Mouse (Mus musculus): ENCODE measurements at regions not wholly inside any gene's neighbourhood (a gene's known extent, or its start where the extent isn't known, plus 50 kb on each side); places are given as distances from the start of the nearest gene placed in this dataset.
A peak's percentile ranks its signal among the peaks of the same experiment; 100 is the strongest.

DNA sequence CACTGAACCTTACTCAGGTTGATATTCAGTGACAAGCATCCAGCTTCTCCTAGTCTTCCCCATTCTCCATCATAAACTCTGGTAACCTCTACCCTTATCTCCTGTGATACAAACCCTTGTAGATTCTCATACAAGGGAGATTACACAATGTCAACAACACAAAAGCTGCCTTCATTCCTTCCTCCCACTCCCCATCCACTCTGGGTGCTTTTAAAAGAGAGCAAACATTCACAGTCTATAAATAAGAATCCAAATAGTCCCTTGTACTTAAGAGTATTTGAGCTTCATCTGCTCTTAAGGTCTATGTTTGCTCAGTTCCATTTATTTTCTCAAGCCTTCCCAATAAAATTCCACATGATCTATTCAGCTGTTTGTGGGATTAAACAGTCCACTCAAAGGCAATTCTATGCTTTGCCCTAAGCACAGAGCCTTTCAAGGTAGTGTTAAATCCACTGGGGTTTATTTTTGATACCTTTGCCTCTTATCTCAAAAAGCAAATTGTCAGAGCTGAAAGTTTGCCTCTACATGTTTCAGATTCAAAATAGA is 270.2 kb upstream of the Rarb start:
- no peak for DNase-seq (ENCODE audit: low spot score)
- Histone ChIP-seq H3K9ac (ENCODE audit: low read depth, low read length, severe bottlenecking) (no peak overlapping the region), H3K4me2 (replicated peaks; ENCODE audit: low read depth, low read length, severe bottlenecking) (no peak overlapping the region), H3K4me3 (replicated peaks; ENCODE audit: low read length) (no peak overlapping the region), H3K4me1 (ENCODE audit: control insufficient read depth, insufficient read depth, low read length) (no peaks in the 10 kb centered on the region), H3K27ac (replicated peaks; ENCODE audit: low read depth, low read length) (no peak overlapping the region), H3K9me3 (ENCODE audit: control insufficient read depth, low read length) (no peaks in the 10 kb centered on the region), H3K36me3 (ENCODE audit: control insufficient read depth, insufficient read depth, low read length) (no peaks in the 10 kb centered on the region), H3K27me3 (ENCODE audit: control insufficient read depth, insufficient read depth, low read length) (no peaks in the 10 kb centered on the region)
- no peak for TF ChIP-seq POLR2A (IDR thresholded peaks at IDR 0.05; ENCODE audit: borderline replicate concordance, extremely low read depth, insufficient read depth, insufficient read length)
- no peak for ATAC-seq (ENCODE audit: low FRiP score, low read depth)

DNA sequence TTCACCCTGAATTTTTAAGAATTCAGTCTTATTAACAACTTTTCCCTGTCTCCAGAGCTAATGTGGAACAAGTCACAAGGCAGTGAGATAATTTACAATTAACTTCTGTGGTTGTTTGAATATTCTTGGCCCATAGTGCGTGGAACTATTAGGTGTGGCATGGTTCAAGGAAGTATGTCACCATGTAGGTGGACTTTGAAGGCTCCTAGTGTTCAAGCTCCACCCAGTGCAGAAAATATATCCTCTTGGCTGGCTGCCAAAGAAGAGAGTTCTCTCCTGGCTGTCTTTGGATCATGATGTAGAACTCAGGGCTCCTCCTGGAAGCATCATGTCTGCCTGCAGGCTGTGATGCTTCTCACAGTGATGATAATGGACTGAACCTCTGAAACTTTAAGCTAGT is 268.9 kb upstream of the Rarb start:
- Histone ChIP-seq H3K4me2 (replicated peaks; ENCODE audit: low read depth, low read length, severe bottlenecking) (no peak overlapping the region), H3K9me3 (ENCODE audit: control insufficient read depth, low read length) (no peaks in the 10 kb centered on the region), H3K4me3 (replicated peaks; ENCODE audit: low read length) (no peak overlapping the region), H3K9ac (ENCODE audit: low read depth, low read length, severe bottlenecking) (no peak overlapping the region), H3K27ac (replicated peaks; ENCODE audit: low read depth, low read length) (no peak overlapping the region), H3K4me1 (ENCODE audit: control insufficient read depth, insufficient read depth, low read length) (no peaks in the 10 kb centered on the region), H3K27me3 (ENCODE audit: control insufficient read depth, insufficient read depth, low read length) (no peaks in the 10 kb centered on the region), H3K36me3 (ENCODE audit: control insufficient read depth, insufficient read depth, low read length) (no peaks in the 10 kb centered on the region)
- 74% methylated on average over 1 of the region's 1 CpGs for WGBS
- no peak for TF ChIP-seq POLR2A (IDR thresholded peaks at IDR 0.05; ENCODE audit: borderline replicate concordance, extremely low read depth, insufficient read depth, insufficient read length)
- no peak for DNase-seq (ENCODE audit: low spot score)
- no peak for ATAC-seq (ENCODE audit: low FRiP score, low read depth)

DNA sequence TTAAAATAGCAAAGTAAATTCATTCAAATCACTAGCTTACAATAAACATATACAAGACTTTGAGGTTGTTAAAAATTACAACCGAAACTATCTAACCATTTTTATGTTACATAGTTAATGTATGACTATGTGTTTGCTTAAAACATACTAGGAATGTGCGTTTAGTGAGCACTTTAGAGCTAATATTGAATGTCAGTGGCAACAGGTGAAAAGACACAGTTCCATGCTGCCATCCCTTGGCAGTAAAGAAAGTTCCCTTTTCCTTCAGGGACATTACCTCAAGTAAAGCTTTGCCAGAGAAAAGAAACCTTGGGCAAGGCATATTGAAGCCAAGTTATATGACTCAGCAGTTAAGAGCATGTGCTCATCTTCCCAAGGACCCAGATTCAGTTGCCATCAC is 265.0 kb upstream of the Rarb start:
- Histone ChIP-seq H3K36me3 (ENCODE audit: control insufficient read depth, insufficient read depth, low read length) (no peaks in the 10 kb centered on the region), H3K9ac (ENCODE audit: low read depth, low read length, severe bottlenecking) (no peak overlapping the region), H3K27me3 (ENCODE audit: control insufficient read depth, insufficient read depth, low read length) (no peaks in the 10 kb centered on the region), H3K27ac (replicated peaks; ENCODE audit: low read depth, low read length) (no peak overlapping the region), H3K4me1 (ENCODE audit: control insufficient read depth, insufficient read depth, low read length) (0 out of 2 replicates have a peak, but pooled peaks cover 3% of the 10 kb centered on the region), H3K4me2 (replicated peaks; ENCODE audit: low read depth, low read length, severe bottlenecking) (no peak overlapping the region), H3K9me3 (ENCODE audit: control insufficient read depth, low read length) (no peaks in the 10 kb centered on the region), H3K4me3 (replicated peaks; ENCODE audit: low read length) (no peak overlapping the region)
- no peak for DNase-seq (ENCODE audit: low spot score)
- ATAC-seq (ENCODE audit: low FRiP score, low read depth), result no peak
- TF ChIP-seq POLR2A (IDR thresholded peaks at IDR 0.05; ENCODE audit: borderline replicate concordance, extremely low read depth, insufficient read depth, insufficient read length), result no peak
- 66% methylated on average over 2 of the region's 2 CpGs for WGBS

DNA sequence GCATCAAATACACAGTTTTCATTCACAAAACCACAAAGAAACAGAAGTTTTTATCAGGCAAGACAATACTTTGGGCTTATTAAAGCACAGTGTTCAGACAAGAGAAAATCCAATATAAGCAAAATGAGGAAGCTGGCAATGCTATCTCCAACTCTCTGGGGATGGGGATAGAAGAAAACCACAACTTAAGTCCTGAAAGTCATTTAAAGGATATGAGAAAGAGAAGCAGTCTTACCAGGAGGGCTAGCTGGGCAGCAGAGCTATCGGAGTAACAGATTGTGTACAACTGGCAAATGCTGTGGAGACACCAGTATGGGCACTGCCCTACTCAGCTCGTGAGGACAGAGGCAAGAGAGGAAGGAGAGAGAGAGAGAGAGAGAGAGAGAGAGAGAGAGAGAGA is 262.9 kb upstream of the Rarb start:
- no peak for TF ChIP-seq POLR2A (IDR thresholded peaks at IDR 0.05; ENCODE audit: borderline replicate concordance, extremely low read depth, insufficient read depth, insufficient read length)
- Histone ChIP-seq H3K4me1 (ENCODE audit: control insufficient read depth, insufficient read depth, low read length) (0 out of 2 replicates have a peak, but pooled peaks cover 3% of the 10 kb centered on the region), H3K27me3 (ENCODE audit: control insufficient read depth, insufficient read depth, low read length) (no peaks in the 10 kb centered on the region), H3K9ac (ENCODE audit: low read depth, low read length, severe bottlenecking) (no peak overlapping the region), H3K4me3 (replicated peaks; ENCODE audit: low read length) (no peak overlapping the region), H3K4me2 (replicated peaks; ENCODE audit: low read depth, low read length, severe bottlenecking) (no peak overlapping the region), H3K9me3 (ENCODE audit: control insufficient read depth, low read length) (no peaks in the 10 kb centered on the region), H3K27ac (replicated peaks; ENCODE audit: low read depth, low read length) (no peak overlapping the region), H3K36me3 (ENCODE audit: control insufficient read depth, insufficient read depth, low read length) (no peaks in the 10 kb centered on the region)
- WGBS, result 51% methylated on average over 2 of the region's 2 CpGs
- ATAC-seq (ENCODE audit: low FRiP score, low read depth), result no peak
- no peak for DNase-seq (ENCODE audit: low spot score)

DNA sequence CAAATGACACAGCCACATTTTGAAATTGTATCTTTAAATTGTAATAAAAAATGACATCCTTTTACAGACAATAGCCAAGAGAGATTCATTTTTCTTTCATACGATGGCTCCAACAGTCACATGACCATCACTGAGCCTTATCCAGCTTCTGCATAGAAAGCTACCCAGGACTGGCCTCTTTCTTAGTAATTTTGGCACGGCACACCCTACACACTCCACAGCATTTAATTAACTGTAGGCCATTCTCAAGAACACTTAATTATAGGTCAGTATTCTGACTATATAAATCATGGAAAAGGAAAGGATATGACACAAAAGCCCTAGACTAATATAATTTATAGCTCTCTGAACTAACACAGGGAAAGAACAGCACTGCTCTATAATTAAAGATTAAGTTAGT is 260.6 kb upstream of the Rarb start:
- H3K4me1 ChIP-seq (ENCODE audit: control insufficient read depth, insufficient read depth, low read length), result 0 out of 2 replicates have a peak, but pooled peaks cover 3% of the 10 kb centered on the region
- H3K4me3 ChIP-seq (replicated peaks; ENCODE audit: low read length), result no peak overlapping the region
- no peak for TF ChIP-seq POLR2A (IDR thresholded peaks at IDR 0.05; ENCODE audit: borderline replicate concordance, extremely low read depth, insufficient read depth, insufficient read length)
- WGBS, result 38% methylated on average over 2 of the region's 2 CpGs
- H3K4me2 ChIP-seq (replicated peaks; ENCODE audit: low read depth, low read length, severe bottlenecking), result no peak overlapping the region
- ATAC-seq (ENCODE audit: low FRiP score, low read depth), result no peak; the same call in 1 of the 2 replicates
- H3K27me3 ChIP-seq (ENCODE audit: control insufficient read depth, insufficient read depth, low read length), result no peaks in the 10 kb centered on the region
- no peaks in the 10 kb centered on the region for H3K9me3 ChIP-seq (ENCODE audit: control insufficient read depth, low read length)
- no peaks in the 10 kb centered on the region for H3K36me3 ChIP-seq (ENCODE audit: control insufficient read depth, insufficient read depth, low read length)
- H3K27ac ChIP-seq (replicated peaks; ENCODE audit: low read depth, low read length), result no peak overlapping the region
- H3K9ac ChIP-seq (ENCODE audit: low read depth, low read length, severe bottlenecking), result no peak overlapping the region
- DNase-seq (ENCODE audit: low spot score), result peak; percentile 33

DNA sequence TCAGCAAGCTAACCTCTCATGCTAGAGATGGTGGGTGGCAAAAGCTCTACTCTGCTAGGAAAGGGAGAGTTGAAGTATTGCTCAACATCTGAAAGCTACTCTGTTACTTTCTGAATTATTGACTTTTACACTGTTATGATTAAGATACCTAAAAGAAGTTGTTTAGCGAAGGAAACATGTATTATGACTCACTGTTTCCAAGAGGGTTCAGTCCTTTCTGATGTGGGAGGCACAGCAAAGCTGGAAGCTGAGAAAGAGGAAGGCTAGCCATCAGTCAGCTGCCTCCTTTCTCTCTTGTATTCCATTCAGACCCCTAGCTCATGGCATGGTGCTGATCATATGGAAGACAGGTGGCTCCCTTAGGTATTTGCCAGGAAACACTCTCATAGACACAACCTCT is 242.4 kb upstream of the Rarb start:
- no peak overlapping the region for H3K27ac ChIP-seq (replicated peaks; ENCODE audit: low read depth, low read length)
- no peaks in the 10 kb centered on the region for H3K27me3 ChIP-seq (ENCODE audit: control insufficient read depth, insufficient read depth, low read length)
- ATAC-seq (ENCODE audit: low FRiP score, low read depth) (no peak), DNase-seq (ENCODE audit: low spot score) (no peak)
- H3K9ac ChIP-seq (ENCODE audit: low read depth, low read length, severe bottlenecking), result no peak overlapping the region
- H3K4me1 ChIP-seq (ENCODE audit: control insufficient read depth, insufficient read depth, low read length), result no peaks in the 10 kb centered on the region
- no peak for TF ChIP-seq POLR2A (IDR thresholded peaks at IDR 0.05; ENCODE audit: borderline replicate concordance, extremely low read depth, insufficient read depth, insufficient read length)
- no peaks in the 10 kb centered on the region for H3K36me3 ChIP-seq (ENCODE audit: control insufficient read depth, insufficient read depth, low read length)
- H3K4me3 ChIP-seq (replicated peaks; ENCODE audit: low read length), result no peak overlapping the region
- WGBS, result 83% methylated on average over 1 of the region's 1 CpGs
- no peak overlapping the region for H3K4me2 ChIP-seq (replicated peaks; ENCODE audit: low read depth, low read length, severe bottlenecking)
- H3K9me3 ChIP-seq (ENCODE audit: control insufficient read depth, low read length), result no peaks in the 10 kb centered on the region
